Mouse (Mus musculus): Measurements from ENCODE around the gene Hhat. TPM values are rescaled to one million over a fixed set of nuclear protein-coding genes. Genes with fewer than 3 reads are reported as not detected.

Gene Hhat
- total RNA-seq, 1 experiment = 2.8 TPM

DNA sequence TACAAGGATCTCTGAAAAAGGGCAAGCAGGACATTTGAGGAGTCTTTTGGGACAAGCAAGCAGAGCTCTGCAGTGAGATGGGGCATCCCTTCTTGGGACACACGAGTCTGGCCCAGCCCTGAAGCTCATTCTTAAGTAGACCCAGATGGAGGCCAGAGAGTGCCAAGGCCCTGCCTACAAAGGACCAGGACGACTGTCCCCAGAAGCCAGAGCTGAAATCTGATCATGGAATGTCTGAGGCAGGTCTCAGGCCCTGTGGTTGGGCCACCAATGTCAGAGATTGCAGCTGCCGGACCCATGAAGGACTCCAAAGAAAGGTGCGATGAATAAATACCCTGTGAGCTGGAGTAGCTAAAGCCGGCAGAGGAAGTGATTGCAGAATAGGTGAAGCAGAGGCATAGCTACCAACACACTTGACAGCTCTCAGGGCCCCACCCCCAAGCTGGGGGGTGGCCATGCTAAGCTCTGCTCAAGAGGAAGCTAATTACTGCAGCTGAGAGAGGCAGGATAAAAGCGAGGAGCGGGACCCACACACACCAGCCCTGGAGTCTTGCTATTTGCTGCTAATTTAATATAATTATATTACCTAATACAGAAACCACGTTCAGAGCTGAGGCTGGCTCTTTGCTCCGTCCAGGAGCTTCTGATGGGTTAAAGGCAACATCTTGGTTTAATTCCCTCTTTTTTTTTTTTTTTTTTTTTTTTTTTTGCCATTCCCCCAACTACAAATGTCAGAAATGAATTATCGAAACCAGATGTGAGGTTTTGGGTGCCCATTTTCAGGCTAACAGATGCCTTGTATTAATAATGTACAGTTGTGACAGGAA, 28.4 kb upstream of the Hhat start:
- Histone ChIP-seq H3K4me3 (ENCODE audit: insufficient read depth in 1 of 2, low read depth in 1 of 2, low read length in 2 of 2, poor library complexity in 1 of 2, severe bottlenecking in 1 of 2) (no peak overlapping the region), H3K4me1 (ENCODE audit: control insufficient read depth in 2 of 2, insufficient read depth in 2 of 2, low read length in 2 of 2, poor library complexity in 1 of 2) (peaks cover 5 to 11% of the 10 kb centered on the region in 2 experiments; a peak in 1 of 4 replicates), H3K27ac (ENCODE audit: insufficient read depth, low read depth, low read length, poor library complexity, severe bottlenecking) (no peak overlapping the region), H3K9me3 (ENCODE audit: control insufficient read depth, insufficient read depth, low read depth, low read length) (no peaks in the 10 kb centered on the region), H3K9ac (ENCODE audit: insufficient read depth, low read depth, low read length, poor library complexity, severe bottlenecking) (no peak overlapping the region), H3K36me3 (ENCODE audit: control insufficient read depth, insufficient read depth, low read length, poor library complexity, severe bottlenecking) (no peaks in the 10 kb centered on the region)
- no peak for DNase-seq (ENCODE audit: low read depth, low spot score)
- TF ChIP-seq ZC3H11A (IDR thresholded peaks at IDR 0.05; ENCODE audit: borderline replicate concordance, low read depth, low read length) = no peak
- no peak for TF ChIP-seq MAFK (IDR thresholded peaks at IDR 0.05; ENCODE audit: insufficient read depth, low read depth, low read length)
- TF ChIP-seq ZNF384 (IDR thresholded peaks at IDR 0.05; ENCODE audit: low read depth, low read length) = no peak
- TF ChIP-seq CHD2 (IDR thresholded peaks at IDR 0.05; ENCODE audit: low read depth, low read length) = no peak
- no peak for TF ChIP-seq HCFC1 (IDR thresholded peaks at IDR 0.05; ENCODE audit: borderline replicate concordance, insufficient read depth, low read length)
- in situ Hi-C loops (cut with MboI; ENCODE audit: low sequenced_read_pairs in 2 of 2, unreplicated experiment in 2 of 2) = no loop called here

DNA sequence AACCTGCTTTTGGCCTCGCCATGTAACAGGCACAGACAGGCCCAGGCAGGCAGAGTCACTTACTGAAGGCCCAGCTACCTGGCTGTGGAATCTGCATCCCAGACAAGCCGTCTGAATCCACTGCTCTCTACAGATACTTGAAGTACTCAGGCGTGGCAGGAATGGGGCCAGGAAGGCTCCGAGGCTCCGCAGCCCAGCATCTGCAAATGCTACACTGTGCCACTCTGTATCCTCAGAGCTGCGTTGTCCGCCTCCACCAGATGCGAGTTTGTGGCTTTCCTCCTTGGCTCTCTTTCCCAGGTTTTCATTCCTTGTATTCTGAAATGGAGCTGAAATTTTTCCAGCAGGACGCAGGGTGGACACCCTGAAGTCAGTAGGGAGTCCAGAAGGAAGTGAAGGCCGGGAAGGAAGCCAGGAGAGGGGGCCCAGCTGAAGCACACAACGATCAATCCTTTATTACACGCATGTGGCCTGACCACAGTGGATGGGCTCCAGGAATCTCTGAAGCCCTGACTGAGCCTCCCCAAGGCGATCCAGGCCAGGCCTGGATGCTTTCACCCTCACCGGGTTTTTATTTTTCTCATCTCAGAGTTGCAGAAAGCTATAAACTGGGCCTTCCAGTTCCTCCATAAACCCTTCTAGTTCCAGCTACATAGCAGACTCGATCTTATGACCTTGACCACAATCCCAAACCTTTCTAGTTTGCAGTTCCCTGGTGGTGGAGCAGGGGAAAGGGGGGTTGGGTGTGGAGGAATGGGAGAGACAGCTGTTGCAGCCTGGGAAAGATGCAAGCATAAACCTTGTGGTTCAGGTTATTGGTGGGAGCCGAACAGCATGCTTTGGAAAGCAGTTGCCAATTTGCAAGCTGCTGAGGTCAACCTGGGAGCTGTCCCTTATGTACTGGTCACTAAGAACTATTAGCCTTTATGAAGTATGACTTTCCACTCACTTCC, 27.5 kb upstream of the Hhat start:
- DNase-seq (ENCODE audit: low read depth, low spot score) = no peak
- TF ChIP-seq CHD2 (IDR thresholded peaks at IDR 0.05; ENCODE audit: low read depth, low read length) (no peak), ZNF384 (IDR thresholded peaks at IDR 0.05; ENCODE audit: low read depth, low read length) (no peak), ZC3H11A (IDR thresholded peaks at IDR 0.05; ENCODE audit: borderline replicate concordance, low read depth, low read length) (no peak), MAFK (IDR thresholded peaks at IDR 0.05; ENCODE audit: insufficient read depth, low read depth, low read length) (no peak)
- in situ Hi-C loops (cut with MboI; ENCODE audit: low sequenced_read_pairs in 2 of 2, unreplicated experiment in 2 of 2) = no loop called here
- H3K4me3 ChIP-seq (ENCODE audit: insufficient read depth in 1 of 2, low read depth in 1 of 2, low read length in 2 of 2, poor library complexity in 1 of 2, severe bottlenecking in 1 of 2) = no peak overlapping the region
- H3K36me3 ChIP-seq (ENCODE audit: control insufficient read depth, insufficient read depth, low read length, poor library complexity, severe bottlenecking) = no peaks in the 10 kb centered on the region
- H3K9ac ChIP-seq (ENCODE audit: insufficient read depth, low read depth, low read length, poor library complexity, severe bottlenecking) = no peak overlapping the region
- H3K9me3 ChIP-seq (ENCODE audit: control insufficient read depth, insufficient read depth, low read depth, low read length) = no peaks in the 10 kb centered on the region
- H3K27ac ChIP-seq (ENCODE audit: insufficient read depth, low read depth, low read length, poor library complexity, severe bottlenecking) = no peak overlapping the region
- H3K4me1 ChIP-seq (ENCODE audit: control insufficient read depth in 2 of 2, insufficient read depth in 2 of 2, low read length in 2 of 2, poor library complexity in 1 of 2) = peaks cover 5 to 11% of the 10 kb centered on the region in 2 experiments; a peak in 1 of 4 replicates

DNA sequence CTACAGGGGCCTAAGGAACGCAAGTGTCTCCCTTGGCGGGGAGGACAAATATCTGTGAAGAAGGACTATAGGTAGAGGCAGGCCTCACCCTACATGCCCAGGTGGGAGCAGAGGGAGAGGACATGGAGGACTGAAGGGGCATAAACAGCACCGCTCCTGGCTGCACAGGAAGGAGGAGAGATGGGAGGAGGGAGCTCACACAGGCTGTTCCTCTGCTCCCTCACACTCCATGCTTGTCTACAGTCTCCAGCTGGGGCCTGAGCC, 25.9 kb upstream of the Hhat start:
- no peak for DNase-seq (ENCODE audit: low read depth, low spot score)
- in situ Hi-C loops (cut with MboI; ENCODE audit: low sequenced_read_pairs in 2 of 2, unreplicated experiment in 2 of 2) = no loop called here
- H3K9ac ChIP-seq (ENCODE audit: insufficient read depth, low read depth, low read length, poor library complexity, severe bottlenecking) = 0 out of 2 replicates have a peak overlapping the region, but pooled peaks have one; percentile 1
- TF ChIP-seq HCFC1 (IDR thresholded peaks at IDR 0.05; ENCODE audit: borderline replicate concordance, insufficient read depth, low read length) (no peak), CHD2 (IDR thresholded peaks at IDR 0.05; ENCODE audit: low read depth, low read length) (no peak), ZC3H11A (IDR thresholded peaks at IDR 0.05; ENCODE audit: borderline replicate concordance, low read depth, low read length) (no peak), MAFK (IDR thresholded peaks at IDR 0.05; ENCODE audit: insufficient read depth, low read depth, low read length) (no peak), ZNF384 (IDR thresholded peaks at IDR 0.05; ENCODE audit: low read depth, low read length) (no peak)
- H3K4me3 ChIP-seq (ENCODE audit: insufficient read depth in 1 of 2, low read depth in 1 of 2, low read length in 2 of 2, poor library complexity in 1 of 2, severe bottlenecking in 1 of 2) = no peak overlapping the region
- no peak overlapping the region for H3K27ac ChIP-seq (ENCODE audit: insufficient read depth, low read depth, low read length, poor library complexity, severe bottlenecking)
- H3K9me3 ChIP-seq (ENCODE audit: control insufficient read depth, insufficient read depth, low read depth, low read length) = no peaks in the 10 kb centered on the region
- H3K4me1 ChIP-seq (ENCODE audit: control insufficient read depth in 2 of 2, insufficient read depth in 2 of 2, low read length in 2 of 2, poor library complexity in 1 of 2) = peaks cover 6 to 14% of the 10 kb centered on the region in 2 experiments; a peak in 3 of 4 replicates
- no peaks in the 10 kb centered on the region for H3K36me3 ChIP-seq (ENCODE audit: control insufficient read depth, insufficient read depth, low read length, poor library complexity, severe bottlenecking)

DNA sequence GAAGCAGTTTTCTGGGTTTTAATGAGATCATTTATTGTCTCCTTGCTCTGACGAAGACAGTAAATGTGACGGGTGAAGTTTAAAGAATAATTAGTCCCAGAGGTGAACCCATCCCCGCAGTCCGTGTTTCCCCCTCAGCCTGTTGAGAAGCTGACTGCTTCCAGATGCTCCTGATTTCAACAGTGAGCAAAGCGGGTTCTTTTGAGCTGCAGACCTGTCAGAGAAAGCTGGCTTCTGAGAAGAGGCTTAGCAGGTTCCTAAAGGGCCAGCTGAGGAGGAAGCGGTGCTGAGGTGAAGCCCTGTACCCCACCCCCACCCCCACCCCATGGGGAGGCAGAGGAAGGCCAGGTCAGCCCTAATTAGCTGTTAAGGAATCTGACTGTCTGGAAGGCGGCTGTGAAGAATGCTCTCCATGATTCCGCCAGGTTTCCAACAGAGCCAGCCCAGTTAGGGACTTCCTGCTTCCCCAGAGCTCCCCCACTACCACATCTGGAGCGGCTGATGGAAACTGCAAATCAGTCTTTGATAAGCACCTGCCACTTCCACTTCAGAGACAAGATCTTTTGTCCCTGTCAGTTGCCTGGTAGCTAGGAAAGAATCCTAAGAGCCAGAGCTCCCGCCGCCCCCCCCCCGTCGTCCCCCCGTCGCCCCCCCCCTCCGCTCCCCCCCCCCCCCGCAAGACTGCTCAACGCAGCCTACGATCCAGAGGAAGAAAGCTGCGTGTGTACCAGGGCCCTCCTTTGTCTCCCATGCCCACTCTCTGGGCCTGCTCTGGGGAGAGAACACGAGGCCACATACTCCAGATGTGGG, 25.4 kb upstream of the Hhat start:
- H3K27ac ChIP-seq (ENCODE audit: insufficient read depth, low read depth, low read length, poor library complexity, severe bottlenecking) = no peak overlapping the region
- no peak overlapping the region for H3K4me3 ChIP-seq (ENCODE audit: insufficient read depth in 1 of 2, low read depth in 1 of 2, low read length in 2 of 2, poor library complexity in 1 of 2, severe bottlenecking in 1 of 2)
- DNase-seq (ENCODE audit: low read depth, low spot score) = no peak
- no peaks in the 10 kb centered on the region for H3K9me3 ChIP-seq (ENCODE audit: control insufficient read depth, insufficient read depth, low read depth, low read length)
- H3K36me3 ChIP-seq (ENCODE audit: control insufficient read depth, insufficient read depth, low read length, poor library complexity, severe bottlenecking) = no peaks in the 10 kb centered on the region
- H3K4me1 ChIP-seq (ENCODE audit: control insufficient read depth in 2 of 2, insufficient read depth in 2 of 2, low read length in 2 of 2, poor library complexity in 1 of 2) = peaks cover 10 to 17% of the 10 kb centered on the region in 2 experiments; a peak in 3 of 4 replicates
- in situ Hi-C loops (cut with MboI; ENCODE audit: low sequenced_read_pairs in 2 of 2, unreplicated experiment in 2 of 2) = no loop called here
- H3K9ac ChIP-seq (ENCODE audit: insufficient read depth, low read depth, low read length, poor library complexity, severe bottlenecking) = 0 out of 2 replicates have a peak overlapping the region, but pooled peaks have one; percentile 1
- no peak for TF ChIP-seq MAFK (IDR thresholded peaks at IDR 0.05; ENCODE audit: insufficient read depth, low read depth, low read length)
- TF ChIP-seq ZNF384 (IDR thresholded peaks at IDR 0.05; ENCODE audit: low read depth, low read length) = no peak
- TF ChIP-seq ZC3H11A (IDR thresholded peaks at IDR 0.05; ENCODE audit: borderline replicate concordance, low read depth, low read length) = no peak
- no peak for TF ChIP-seq CHD2 (IDR thresholded peaks at IDR 0.05; ENCODE audit: low read depth, low read length)
- TF ChIP-seq HCFC1 (IDR thresholded peaks at IDR 0.05; ENCODE audit: borderline replicate concordance, insufficient read depth, low read length) = no peak
